In genomic region chr14:76623371-76623988, GRCm38 (mm10) we compare ENCODE assay signal across 8 mouse cellular contexts.
DNase-seq lines count a peak whose midpoint lies in the region; ATAC-seq and TF ChIP-seq lines count a peak whose summit lies in the region.

No protein-coding gene starts in this region.

- 35% methylated on average over 10 of the region's 10 CpGs for WGBS in hindbrain, embryonic 16.5 days

- H3K9ac ChIP-seq in hindbrain, embryonic 16.5 days (ENCODE audit: low read depth, low read length) = no peak overlapping the region

- no peak overlapping the region for H3K4me2 ChIP-seq in hindbrain, embryonic 16.5 days (ENCODE audit: low read length)

- TF ChIP-seq CTCF in cortical plate, adult 2 months (IDR thresholded peaks at IDR 0.05; ENCODE audit: extremely low read depth, insufficient read depth, low read length) = no peak

- no peaks in the 10 kb centered on the region for H3K9me3 ChIP-seq in hindbrain, embryonic 16.5 days (ENCODE audit: control insufficient read depth, low read length)

- no peak overlapping the region for H3K4me3 ChIP-seq in cortical plate, adult 2 months (ENCODE audit: insufficient read depth, low read length)
- H3K4me3 ChIP-seq in hindbrain, embryonic 16.5 days (ENCODE audit: low read length) = no peak overlapping the region

- ATAC-seq in CD4-positive, CD25-positive, alpha-beta regulatory T cell, adult 4 months = no peak
- ATAC-seq in hindbrain, embryonic 16.5 days = no peak
- peak; percentile 59 for ATAC-seq in megakaryocyte progenitor cell, adult 5-6 weeks (replicated peaks; ENCODE audit: poor library complexity)

- intact Hi-C loops in left cerebral cortex, postnatal 10 days (cut with DNase I) = loop anchor here (5.0 to 10.0 kb wide), 2 partner anchors 111 to 116 kb away; no protein-coding TSS in a partner anchor

- peak; percentile 31 for DNase-seq in CD4-positive, CD25-positive, alpha-beta regulatory T cell, adult 2 months (ENCODE audit: low read depth, low spot score)
- no peak for DNase-seq in left cerebral cortex, postnatal 10 days (ENCODE audit: extremely low spot score in 1 of 2, low spot score in 2 of 2)
- no peak for DNase-seq in cerebellum, adult 9-10 months
- no peak for DNase-seq in left cerebral cortex, adult 8-10 months (ENCODE audit: low spot score in 2 of 2)

- peak overlapping the region; percentile 49 for H3K27ac ChIP-seq in cortical plate, adult 2 months (ENCODE audit: insufficient read depth, low read length)
- H3K27ac ChIP-seq in hindbrain, embryonic 16.5 days (ENCODE audit: low read depth, low read length) = peak overlapping the region; percentile 42

- TF ChIP-seq POLR2A in cortical plate, adult 2 months (IDR thresholded peaks at IDR 0.05; ENCODE audit: extremely low read depth, insufficient read depth, low read length) = no peak

- H3K4me1 ChIP-seq in cortical plate, adult 2 months (ENCODE audit: control insufficient read depth, insufficient read depth, low read length) = peaks cover 9% of the 10 kb centered on the region
- peaks cover 38% of the 10 kb centered on the region for H3K4me1 ChIP-seq in hindbrain, embryonic 16.5 days (ENCODE audit: control insufficient read depth, insufficient read depth, low read depth, low read length)

- H3K36me3 ChIP-seq in hindbrain, embryonic 16.5 days (ENCODE audit: control insufficient read depth, insufficient read depth, low read length) = no peaks in the 10 kb centered on the region

- H3K27me3 ChIP-seq in hindbrain, embryonic 16.5 days (replicated peaks; ENCODE audit: control insufficient read depth, insufficient read depth, low read length) = no peaks in the 10 kb centered on the region
